Mouse (Mus musculus) layer of hippocampus, postnatal 14 days (tissue): ENCODE results near the gene Apbb2. TPM values are rescaled to one million over a fixed set of nuclear protein-coding genes. Genes with fewer than 3 reads are reported as not detected.

ENCODE experiments used
- DNase-seq, 2 experiments: peaks; one replicate each; pipeline ENCODE4 v3.0.0; 2021 to 2022; ENCODE audit warnings: low spot score in 2 of 2, mixed read lengths in 1 of 2
- long read RNA-seq, 2 experiments: library from polyadenylated mRNA; stranded (forward); transcript quantifications; one replicate each; pipeline ENCODE4 v2.0.0; 2021
- total RNA-seq, 2 experiments: library from RNA; stranded (reverse); gene quantifications; 2 replicates each; pipeline ENCODE4 v1.2.3; 2021

The Apbb2 gene
- total RNA-seq: 10 to 100 TPM; 63.0 to 68.4 TPM
- long read RNA-seq, experiment 1, full-length matches to known transcripts: 5 of 17 reads
- long read RNA-seq, experiment 1, partial matches to known transcripts: 4 of 17 reads
- long read RNA-seq, experiment 1, other reads (novel, unspliced or antisense): 8 of 17 reads
- long read RNA-seq, experiment 2, full-length matches to known transcripts: 9 of 37 reads
- long read RNA-seq, experiment 2, partial matches to known transcripts: 5 of 37 reads
- long read RNA-seq, experiment 2, other reads (novel, unspliced or antisense): 23 of 37 reads

- DNase-seq: peak; percentile 95
Observed at GRCm38 (mm10) chr5:66618597-66618996, at the start of gene Apbb2. TSS of gene Apbb2 (minus strand) at chr5:66618784.

GRCm38 (mm10) chr5:66654220-66654619 is 35.6 kb upstream of the Apbb2 start:
- peak in 1 of 2 experiments; percentile 18 for DNase-seq

GRCm38 (mm10) chr5:66647504-66647903 is 28.9 kb upstream of the Apbb2 start:
- DNase-seq: no peak

- no peak for DNase-seq
Observed at GRCm38 (mm10) chr5:66643260-66643659, 24.7 kb upstream of the Apbb2 start.

GRCm38 (mm10) chr5:66642156-66642555 is 23.6 kb upstream of the Apbb2 start:
- DNase-seq: no peak

GRCm38 (mm10) chr5:66635459-66636079 is 17.0 kb upstream of the Apbb2 start:
- DNase-seq: no peak

- no peak for DNase-seq
Observed at GRCm38 (mm10) chr5:66627805-66628204, 9.2 kb upstream of the Apbb2 start.

- DNase-seq: peak; percentile 68 to 76
Observed at GRCm38 (mm10) chr5:66620191-66620625, 1.6 kb upstream of the Apbb2 start.

GRCm38 (mm10) chr5:66619675-66620074 is 1.1 kb upstream of the Apbb2 start:
- no peak for DNase-seq

GRCm38 (mm10) chr5:66619195-66619594 is 611 bp upstream of the Apbb2 start:
- no peak for DNase-seq

GRCm38 (mm10) chr5:66617921-66618460 is 593 bp downstream of the Apbb2 start:
- peak in 1 of 2 experiments; percentile 18 for DNase-seq

- DNase-seq: no peak
Observed at GRCm38 (mm10) chr5:66614940-66615339, 3.6 kb downstream of the Apbb2 start.

GRCm38 (mm10) chr5:66613725-66614124 is 4.9 kb downstream of the Apbb2 start:
- DNase-seq: no peak

- DNase-seq: no peak
Observed at GRCm38 (mm10) chr5:66612964-66613363, 5.6 kb downstream of the Apbb2 start.

- DNase-seq: no peak
Observed at GRCm38 (mm10) chr5:66611851-66612250, 6.7 kb downstream of the Apbb2 start.

- no peak for DNase-seq
Observed at GRCm38 (mm10) chr5:66611361-66611760, 7.2 kb downstream of the Apbb2 start.

GRCm38 (mm10) chr5:66610270-66610669 is 8.3 kb downstream of the Apbb2 start:
- no peak for DNase-seq

- no peak for DNase-seq
Observed at GRCm38 (mm10) chr5:66609306-66609705, 9.3 kb downstream of the Apbb2 start.

- no peak for DNase-seq
Observed at GRCm38 (mm10) chr5:66607801-66608200, 10.8 kb downstream of the Apbb2 start.

GRCm38 (mm10) chr5:66607201-66607600 is 11.4 kb downstream of the Apbb2 start:
- DNase-seq: no peak

- no peak for DNase-seq
Observed at GRCm38 (mm10) chr5:66605636-66606035, 12.9 kb downstream of the Apbb2 start.

GRCm38 (mm10) chr5:66604423-66604822 is 14.2 kb downstream of the Apbb2 start:
- no peak for DNase-seq
